Mouse (Mus musculus) T-helper 1 cell (primary cell): ENCODE measurements around the gene Prmt8.

Experiments used
- in situ Hi-C: fragments of 300-600 bp; cut with MboI, MseI; formaldehyde crosslinking; loops from one replicate; pipeline ENCODE4 v1.15.1; 2025; ENCODE audit warnings: high pct_unique_total_duplicates

Gene Prmt8

DNA sequence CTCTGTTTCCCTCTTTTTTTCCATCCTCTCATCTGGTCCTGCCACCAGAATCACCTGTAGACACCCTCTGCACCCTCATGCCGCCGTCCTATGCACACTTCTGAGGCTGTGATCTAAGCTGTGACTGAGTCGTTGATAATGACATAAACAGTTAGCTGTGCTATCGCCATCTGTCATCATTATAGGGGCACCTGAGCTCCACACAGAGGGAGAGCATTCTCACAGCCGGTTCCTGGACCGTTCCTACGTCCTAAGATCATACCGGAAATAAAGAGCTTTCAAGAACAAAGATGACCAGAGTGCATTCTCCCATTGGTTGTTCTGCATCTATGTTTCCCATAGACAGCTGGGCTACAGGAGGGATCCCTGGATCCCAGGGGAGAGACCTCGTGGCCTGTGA is 28.6 kb downstream of the Prmt8 start:
- in situ Hi-C loops: no loop called here

DNA sequence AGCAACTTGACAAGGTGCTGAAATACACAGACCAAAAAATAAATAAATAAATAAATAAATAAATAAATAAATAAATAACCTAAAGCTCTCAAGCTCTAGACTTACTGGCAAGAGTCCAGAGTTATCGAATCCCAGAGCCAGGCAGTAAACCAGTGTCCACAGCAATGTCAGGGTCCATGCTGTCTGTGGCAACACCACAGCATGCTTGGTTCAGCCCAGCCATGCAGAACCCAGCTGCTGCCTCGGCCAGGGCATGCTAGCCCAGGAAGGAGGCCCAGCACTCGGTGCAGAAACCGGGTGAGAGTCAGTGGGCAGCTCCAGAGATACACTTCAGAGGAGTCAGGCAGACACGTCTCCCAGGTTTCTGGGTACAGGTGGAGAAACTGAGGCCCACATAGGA is 29.4 kb downstream of the Prmt8 start:
- in situ Hi-C loops: no loop called here

DNA sequence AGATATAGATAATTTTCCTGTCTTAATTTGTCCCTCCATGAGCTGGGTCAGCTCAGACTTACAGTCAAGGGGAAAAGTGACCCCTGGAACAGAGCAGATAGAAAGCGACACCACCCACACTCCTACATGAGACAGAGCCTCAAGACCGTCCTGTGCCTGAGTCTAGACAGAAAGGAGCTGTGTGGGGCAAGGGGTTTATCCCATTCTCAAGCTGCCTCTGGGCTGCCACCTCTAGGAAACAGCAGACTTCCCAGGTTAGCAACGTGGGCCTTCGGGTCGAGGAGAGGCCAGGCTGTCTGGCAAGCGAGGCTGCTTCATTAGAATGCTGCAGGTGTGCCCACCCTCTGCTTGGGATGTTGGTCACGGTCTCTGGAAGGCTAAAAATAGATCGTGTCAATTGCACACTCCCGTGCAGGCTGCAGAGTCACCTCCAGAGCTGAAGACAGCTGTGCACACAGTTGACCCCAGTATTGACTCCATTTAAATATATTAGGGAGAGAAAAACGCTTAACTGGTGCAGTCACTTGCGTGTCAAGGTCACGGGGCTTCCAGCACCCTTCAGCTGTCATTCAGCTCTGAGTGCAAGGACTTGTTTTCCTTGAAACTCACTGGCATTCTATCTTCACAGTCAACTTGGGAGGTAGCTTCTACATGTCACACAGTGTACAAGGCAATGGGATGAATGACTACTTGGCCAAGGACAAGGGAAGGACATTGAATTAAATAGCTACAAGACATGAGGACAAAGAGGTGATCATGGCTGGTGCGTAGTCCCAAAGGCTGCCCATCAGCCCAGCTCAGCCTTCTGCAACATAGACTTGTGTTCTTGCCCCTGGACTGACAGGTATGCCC is 33.9 kb downstream of the Prmt8 start:
- in situ Hi-C loops: no loop called here

DNA sequence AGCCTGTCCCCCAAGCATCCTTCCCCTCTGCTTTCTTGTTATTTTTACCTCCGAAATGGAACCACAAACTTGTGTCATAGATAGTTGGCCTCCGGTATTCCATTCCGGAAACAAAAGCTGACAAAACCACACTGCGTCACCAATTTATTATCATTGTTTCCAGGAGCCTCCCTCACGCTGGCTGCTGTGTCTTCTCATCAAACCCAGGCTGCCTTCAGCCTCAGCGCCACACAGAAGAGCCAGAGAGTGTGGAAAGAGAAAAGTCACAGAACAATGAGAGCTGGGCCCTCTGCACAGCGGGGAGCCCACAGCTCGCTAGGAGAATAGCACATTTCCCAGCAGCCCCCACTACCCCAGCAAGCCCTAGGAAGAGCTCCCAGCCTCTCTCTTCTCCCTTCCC is 46.1 kb downstream of the Prmt8 start:
- in situ Hi-C loops: no loop called here

DNA sequence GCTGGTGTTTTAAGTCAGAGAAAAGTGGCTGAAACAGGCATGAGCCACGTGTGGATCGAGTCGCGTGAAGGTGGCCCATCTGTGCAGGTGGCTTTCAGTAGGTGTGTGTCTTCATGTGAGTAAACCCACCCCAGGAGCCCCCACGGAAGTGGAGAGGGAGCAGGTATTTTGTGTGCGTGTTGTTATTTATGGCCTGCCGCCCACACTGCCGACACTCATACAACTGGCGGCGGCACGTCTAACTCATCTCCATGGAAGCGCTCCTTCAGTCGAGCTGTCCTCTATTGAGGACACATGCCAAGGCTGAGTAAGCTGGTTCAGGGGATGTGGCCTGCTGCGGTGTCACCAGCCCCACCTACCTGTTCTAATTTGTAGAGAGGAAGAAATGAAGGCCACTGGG is 49.4 kb downstream of the Prmt8 start:
- in situ Hi-C loops: no loop called here

DNA sequence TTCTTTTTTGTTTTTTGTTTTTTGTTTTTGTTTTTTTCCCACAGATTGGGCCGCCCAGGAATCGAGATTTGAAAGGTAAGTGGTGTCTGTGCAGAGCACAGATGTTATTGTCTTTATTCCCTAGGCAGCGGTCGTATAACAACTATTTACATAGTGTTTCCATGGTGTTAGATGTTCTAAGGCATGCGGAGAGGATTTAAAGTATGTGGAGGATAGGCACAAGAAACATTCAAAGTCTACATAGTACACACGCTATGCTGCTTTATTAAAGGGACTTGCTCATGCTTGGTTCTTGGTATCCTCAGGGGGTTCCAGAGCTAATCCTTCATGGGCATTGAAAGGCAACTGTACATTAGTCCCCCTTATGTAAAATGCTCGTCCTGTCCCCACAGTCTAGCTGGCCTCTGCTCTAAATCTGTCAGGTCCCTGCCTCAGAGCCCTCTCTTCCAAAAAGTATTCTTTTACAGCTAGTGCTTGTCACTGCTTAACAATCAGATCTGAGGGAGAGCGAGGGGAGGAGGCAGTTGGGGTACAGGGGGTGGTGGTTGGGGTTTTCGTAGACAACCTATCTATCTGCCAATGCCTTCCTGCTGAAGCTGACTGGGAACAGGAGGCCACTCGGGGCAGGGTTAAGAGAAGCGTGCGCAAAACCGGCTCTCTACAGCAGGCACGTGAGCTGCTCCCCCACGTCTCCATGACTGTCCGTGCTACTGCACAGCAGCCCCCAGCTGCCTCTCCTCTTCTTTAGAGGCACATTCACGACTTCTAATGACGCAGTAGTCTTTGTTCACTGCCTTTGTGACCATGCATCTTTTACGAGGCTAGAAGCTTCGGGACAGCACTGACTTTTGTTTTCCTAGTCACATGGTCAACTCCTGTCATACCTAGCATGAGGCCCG is 51.8 kb downstream of the Prmt8 start:
- in situ Hi-C loops: no loop called here

DNA sequence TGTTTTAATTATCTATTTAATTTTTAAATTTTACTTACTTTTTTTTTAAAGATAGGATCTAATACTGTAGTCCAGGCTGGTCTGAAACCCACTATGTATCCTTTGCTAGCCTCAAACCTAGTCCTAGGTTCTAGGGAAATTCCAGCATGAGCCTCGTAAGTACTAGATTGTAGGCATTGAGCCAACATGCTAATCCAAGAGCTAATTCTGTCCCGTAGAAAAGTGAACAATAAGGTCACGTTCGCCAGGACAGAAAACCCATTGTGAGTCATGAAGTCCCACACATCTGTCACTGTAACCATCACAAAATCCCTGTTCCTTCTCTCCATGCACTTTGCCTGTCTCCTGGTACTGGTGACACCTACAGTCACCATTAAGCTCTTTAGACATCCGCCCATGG is 53.8 kb downstream of the Prmt8 start:
- in situ Hi-C loops: no loop called here

DNA sequence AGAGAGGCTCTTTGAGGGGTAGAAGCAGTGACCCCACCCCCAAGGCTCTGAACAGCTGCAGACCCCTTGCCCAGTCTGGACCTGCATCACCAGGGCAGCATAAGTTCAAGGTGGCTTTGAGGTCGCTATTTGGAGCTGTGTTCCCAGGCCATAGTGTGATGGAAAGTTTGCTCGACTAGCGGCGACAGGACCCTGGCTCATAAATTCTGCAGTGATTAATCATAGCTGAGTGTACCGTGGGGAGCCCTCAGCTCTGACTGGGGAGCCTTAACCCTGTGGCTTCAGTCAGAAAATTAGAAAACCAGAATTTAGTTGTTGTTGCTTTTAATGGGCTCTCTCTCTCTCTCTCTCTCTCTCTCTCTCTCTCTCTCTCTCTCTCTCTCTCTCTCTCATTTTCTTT is 54.4 kb downstream of the Prmt8 start:
- in situ Hi-C loops: no loop called here

DNA sequence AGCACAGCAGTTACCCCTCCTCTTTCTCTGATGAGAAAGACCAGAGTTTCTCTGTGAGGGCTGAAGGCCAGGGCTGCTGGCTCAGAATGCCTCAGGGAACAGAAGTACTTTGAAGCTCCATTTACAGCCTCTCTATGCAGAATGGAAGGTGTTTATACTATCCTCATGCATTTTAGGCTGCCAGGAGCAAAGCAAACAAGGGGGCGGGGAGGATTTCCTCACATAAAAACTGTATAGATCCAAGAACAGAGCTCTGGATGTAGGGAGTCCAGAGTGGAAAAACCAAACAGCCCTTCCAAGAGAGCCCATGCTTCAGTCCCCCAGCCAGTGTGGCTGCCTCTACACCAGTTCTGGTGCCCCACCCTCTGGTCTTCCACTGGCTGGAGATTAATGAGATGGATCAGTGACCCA is 61.0 kb downstream of the Prmt8 start:
- in situ Hi-C loops: no loop called here

DNA sequence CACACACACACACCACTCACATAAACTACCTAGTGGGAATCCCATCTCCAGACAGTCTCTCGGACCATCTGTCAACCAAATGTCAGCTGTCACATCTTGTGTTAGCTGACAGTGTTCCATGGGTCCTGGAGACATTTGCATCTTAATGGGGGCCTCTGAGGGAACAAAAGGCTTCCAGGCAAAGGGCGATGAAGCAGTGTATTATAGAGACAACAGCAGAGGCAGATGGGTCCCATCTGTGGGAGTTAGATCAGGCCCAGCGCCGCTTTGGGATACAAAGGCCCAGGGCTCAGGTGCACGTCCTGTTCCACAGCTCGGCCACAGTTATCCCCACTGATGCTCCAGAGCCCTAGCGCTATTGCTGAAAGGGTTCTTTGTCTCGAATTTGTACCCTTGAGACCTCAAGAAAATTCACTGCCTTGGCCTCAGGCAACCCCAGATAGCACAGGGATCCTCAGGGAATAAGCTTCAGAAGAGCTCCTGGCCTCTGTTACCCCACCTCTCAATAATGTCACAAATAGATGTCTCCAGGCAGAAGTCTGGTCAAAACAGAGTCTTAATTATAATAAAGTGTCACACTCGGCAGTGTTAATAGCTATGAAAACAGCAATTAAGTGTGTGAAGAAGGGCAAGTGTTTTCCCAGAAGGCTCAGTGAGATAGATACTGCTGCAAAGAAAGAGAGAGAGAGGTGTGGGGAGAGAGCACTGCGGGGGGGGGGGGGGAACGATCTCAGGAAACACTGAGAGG is 68.1 kb downstream of the Prmt8 start:
- in situ Hi-C loops: no loop called here

DNA sequence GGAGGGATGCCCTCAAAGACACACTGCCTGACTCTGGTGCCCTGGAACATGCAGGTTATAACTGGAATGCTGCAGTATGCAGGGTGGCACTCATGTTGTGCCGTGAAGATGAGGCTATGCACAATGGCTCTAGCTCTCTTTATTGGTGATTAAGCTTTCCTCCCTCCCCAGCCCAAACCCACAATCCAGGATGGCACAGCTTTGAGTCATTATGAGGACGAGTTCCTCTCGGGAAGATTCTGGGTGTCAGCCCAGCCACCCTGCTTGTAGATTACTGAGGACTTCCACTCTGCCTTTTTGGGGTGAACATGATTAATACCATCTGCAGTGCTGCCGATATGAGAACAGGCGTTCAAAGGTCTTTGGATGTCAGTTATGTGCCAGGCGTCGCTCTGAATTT is 75.6 kb downstream of the Prmt8 start:
- in situ Hi-C loops: no loop called here

DNA sequence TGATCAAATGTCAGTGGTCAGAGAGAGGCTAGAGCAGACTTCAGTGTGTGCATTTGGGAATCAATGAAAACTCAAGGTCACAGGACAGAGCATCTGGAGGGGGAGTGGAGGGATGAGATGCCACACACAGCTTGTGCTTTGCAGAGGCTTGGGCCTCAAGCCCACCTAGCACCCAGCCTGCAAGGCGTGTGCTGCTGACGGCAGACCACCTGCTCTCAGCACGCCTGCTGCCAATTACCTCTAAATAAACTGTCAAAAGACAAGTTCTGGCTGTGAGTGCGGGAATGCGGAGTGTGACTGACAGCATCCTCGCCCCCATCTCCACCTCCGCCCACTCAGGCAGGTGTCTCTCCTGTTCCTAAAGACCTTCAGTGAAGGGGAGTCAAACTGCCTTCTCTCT is 77.0 kb downstream of the Prmt8 start:
- in situ Hi-C loops: no loop called here

DNA sequence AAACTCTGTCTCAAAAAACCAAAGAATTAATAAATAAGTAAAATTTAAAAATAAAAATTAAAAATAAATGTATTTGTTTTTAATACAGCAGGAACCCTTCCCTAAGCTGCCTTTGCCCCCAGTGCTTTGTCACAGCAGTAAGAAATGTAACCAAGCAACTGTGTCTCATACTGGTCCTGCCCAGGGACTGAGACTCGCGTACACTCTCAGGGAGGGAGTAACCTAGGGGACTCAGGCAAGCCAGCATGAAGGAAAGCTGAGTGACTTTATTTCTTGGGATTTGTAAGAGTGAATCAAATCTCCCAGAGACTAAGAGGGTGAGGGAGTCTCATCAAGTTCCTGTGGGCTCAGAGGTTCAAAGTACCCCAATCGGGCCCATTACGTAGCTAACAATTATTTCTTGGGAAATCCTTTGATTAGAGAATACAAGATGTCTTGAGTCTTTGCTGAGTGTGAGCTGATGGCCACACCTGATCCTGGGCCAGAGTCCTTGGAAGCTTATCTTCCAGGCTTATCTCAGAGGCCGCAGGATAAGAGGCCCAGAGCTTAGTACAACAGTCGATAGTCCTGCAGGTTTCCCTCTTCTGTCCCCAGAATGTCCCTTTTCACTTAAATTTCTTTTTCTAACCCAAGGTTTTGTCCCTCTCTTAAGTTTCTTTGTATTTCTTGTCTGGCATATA is 82.0 kb downstream of the Prmt8 start:
- in situ Hi-C loops: no loop called here

DNA sequence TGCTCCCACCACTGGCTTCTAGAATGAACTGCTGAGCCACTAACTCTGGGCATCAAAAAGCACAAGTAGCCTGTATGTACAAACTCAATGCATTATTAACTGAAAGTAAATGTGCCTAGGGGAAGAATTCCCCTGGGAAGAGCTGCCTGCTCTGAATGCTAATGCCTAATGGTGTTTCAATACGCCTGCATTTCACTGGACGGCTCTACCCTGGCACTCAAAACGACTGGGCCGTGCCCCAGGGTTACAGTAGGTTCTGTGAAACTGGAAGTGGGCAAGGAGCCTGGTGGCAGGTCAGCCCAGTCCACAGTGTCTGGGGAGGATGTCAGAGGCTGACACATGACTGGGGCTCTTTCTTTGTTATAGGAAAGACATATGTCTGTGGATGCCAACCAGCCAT is 84.3 kb downstream of the Prmt8 start:
- in situ Hi-C loops: no loop called here

DNA sequence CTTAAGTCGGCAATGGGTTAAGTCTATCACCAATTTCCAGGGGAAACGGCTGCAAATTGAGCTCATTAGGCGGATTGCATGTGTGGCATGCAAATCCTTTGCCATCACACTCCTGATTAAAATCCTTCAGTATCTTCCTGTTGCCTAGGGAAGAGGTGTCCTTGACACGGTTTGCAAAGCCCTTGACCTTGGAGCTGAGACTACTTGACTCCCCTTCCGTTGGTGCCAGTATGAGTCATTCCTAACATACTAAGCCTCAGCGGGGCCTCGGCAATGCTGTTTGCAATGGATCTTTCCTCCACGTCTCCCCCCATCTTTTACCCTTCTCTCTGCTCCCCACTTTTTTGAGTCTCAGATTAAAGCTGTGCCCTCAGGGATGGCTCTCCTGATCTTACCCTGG is 85.7 kb downstream of the Prmt8 start:
- in situ Hi-C loops: no loop called here

DNA sequence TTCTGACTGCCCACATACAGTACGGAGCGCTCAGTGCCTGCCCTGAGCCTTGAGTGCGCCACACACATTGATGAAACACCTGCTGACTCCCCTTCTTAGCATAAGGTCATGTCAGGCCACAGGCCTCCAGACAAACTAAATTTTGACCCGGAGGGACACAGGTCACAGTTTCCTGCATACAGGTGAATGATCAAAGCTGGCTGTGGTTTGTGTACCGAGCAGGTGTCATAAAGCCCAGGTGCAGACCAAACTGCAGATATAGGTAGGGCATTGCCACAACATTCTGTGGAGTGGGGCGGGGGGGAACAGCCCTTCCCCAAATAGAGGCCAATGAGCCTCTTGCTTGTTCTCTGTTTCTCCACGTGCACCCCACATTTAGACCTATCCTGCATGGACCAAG is 88.5 kb downstream of the Prmt8 start:
- in situ Hi-C loops: no loop called here

DNA sequence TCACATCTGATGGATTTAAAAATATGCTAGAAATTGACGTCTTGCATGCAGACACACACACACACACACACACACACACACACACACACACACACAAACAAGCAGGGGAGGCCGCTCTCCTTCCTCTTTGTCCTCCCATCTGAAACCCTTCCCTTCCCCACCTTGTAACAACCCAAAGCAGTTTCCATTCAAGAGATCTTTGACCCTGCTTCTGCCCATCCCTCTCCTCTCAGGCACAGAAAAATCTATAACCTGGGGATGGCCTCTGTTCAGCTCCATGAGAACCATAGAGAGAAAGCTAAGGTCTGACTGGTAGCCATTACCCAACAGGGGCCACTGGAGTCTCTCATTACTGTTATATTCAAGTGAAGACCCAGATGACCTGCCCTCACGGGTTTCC is 90.3 kb downstream of the Prmt8 start:
- in situ Hi-C loops: no loop called here

DNA sequence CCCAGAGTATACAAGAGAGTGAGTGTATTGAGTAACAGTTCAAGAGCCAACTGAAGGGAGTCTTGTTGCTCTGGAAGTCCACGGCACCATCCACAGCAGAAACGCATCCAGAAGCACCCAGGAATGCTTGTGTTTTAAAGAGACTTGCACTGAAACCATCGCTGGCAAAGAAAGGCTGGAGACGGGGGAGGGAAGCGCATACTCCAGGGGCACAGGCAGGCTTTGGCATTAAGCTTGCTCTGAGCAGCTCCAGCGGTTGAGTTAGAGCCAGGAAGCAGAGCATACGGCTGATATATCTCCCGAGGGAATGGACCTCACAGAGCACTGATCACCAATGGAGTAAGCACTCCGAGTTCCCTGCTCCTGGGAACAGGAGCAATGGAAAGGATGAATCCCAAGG is 91.0 kb downstream of the Prmt8 start:
- in situ Hi-C loops: no loop called here

DNA sequence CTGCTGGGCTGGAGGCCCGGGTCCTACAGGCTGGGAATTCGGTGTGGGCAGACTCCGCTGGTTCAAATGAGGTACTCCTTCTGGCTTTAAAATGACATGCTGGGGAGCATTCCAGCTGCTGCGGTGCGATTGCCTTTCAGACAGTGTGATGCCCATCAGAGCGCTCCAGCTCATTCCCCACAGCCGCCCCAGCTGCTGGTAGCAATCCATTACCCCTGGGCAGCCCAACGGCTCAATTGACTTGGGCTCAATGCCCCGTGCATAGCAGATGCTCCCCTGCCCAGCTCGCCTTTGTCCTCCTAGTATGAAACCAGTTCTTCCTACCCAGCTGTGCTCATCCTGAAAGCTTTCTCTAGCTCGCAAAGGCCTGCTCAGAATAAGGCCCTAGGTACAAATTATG is 92.4 kb downstream of the Prmt8 start:
- in situ Hi-C loops: no loop called here

DNA sequence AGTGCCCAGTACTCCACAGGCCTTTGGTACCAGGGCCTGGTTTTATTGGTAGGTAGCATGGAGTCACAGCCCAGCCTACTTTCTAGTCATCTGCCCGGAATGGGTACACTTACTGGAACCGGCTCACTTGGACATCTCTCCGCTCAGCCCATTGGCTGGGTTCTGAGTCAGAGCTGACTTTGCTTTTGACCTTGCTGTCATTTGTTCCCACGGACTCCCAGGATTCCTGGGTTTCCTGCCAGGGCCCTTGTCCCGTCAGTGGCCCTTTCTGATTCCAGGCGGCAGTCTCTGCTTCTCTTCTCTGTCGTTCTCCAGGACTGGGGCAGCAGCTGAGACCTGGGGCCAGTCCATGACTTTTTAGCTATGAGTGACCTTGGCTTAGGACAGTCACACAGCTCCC is 97.2 kb downstream of the Prmt8 start:
- in situ Hi-C loops: loop anchor here (25.0 kb wide), 1 partner anchor 1440 kb away; the partner anchor contains the start of gene Clec2e

DNA sequence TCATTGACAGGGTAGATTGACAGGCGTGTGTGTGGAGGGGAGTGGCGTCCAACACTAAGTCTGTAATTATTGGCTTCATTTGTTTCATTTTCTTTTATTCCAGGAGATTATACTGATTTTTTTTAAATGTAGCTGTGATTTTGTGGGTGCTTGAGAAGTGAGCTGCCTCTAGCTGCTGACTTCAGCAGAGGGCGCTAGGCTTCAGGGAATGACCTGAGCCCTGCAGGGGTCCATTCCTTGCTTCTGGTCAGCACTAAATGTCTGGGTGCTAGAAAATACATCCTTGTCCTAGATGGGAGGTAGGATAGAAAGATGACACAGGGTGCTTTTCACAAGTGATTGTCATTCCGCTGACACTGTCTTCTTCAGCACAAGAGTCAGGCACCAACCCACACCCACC is 99.2 kb downstream of the Prmt8 start:
- in situ Hi-C loops: loop anchor here (25.0 kb wide), 1 partner anchor 1442 kb away; the partner anchor contains the start of gene Clec2e
